8 mouse cellular contexts compared by ENCODE assay signal in the genomic region with DNA sequence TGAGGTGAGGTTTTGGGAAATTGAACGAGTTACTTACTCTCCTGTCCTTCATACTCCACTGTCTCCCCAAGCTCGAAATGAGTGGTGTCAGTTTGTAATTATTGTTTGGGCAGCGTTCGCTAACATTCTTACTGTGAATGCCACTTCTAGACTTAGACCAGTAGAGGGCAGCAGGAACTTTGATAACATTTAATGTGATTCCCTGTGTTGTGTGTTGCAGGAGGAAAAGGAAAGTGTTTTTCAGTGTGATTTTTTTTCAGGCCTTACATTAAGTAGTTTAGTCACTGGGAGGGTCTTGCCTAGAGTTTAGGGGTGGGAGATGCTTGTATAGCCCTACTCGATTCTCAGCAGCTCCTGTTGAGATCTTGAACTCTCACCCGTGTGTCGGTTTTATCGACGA. TPM values are rescaled to one million over a fixed set of nuclear protein-coding genes. Genes with fewer than 3 reads are reported as not detected.
DNase-seq lines count a peak whose midpoint lies in the region; ATAC-seq lines count a peak whose summit lies in the region.

No protein-coding gene starts in this region.

- no peaks in the 10 kb centered on the region for H3K36me3 ChIP-seq in heart, embryonic 12.5 days
- H3K36me3 ChIP-seq in limb, embryonic 11.5 days (ENCODE audit: control insufficient read depth, insufficient read depth, low read length) = no peaks in the 10 kb centered on the region
- no peaks in the 10 kb centered on the region for H3K36me3 ChIP-seq in neural tube, embryonic 15.5 days

- ATAC-seq in heart, embryonic 12.5 days (ENCODE audit: insufficient number of reproducible peaks, low FRiP score) = no peak
- no peak for ATAC-seq in limb, embryonic 11.5 days (ENCODE audit: insufficient number of reproducible peaks, low FRiP score, low TSS enrichment, low read depth)
- ATAC-seq in neural tube, embryonic 15.5 days (ENCODE audit: low FRiP score) = peak; percentile 74

- H3K4me3 ChIP-seq in heart, embryonic 12.5 days = no peak overlapping the region
- H3K4me3 ChIP-seq in limb, embryonic 11.5 days (ENCODE audit: low read depth, low read length) = no peak overlapping the region
- H3K4me3 ChIP-seq in neural tube, embryonic 15.5 days (replicated peaks) = no peak overlapping the region

- H3K4me2 ChIP-seq in heart, embryonic 12.5 days = no peak overlapping the region
- no peak overlapping the region for H3K4me2 ChIP-seq in limb, embryonic 11.5 days (ENCODE audit: low read depth, severe bottlenecking)
- no peak overlapping the region for H3K4me2 ChIP-seq in neural tube, embryonic 15.5 days

- peaks cover 50% of the 10 kb centered on the region for H3K4me1 ChIP-seq in heart, embryonic 12.5 days (replicated peaks)
- peaks cover 3% of the 10 kb centered on the region; the same call in 1 of the 2 replicates for H3K4me1 ChIP-seq in limb, embryonic 11.5 days (ENCODE audit: control insufficient read depth, insufficient read depth, low read length)
- peaks cover 3% of the 10 kb centered on the region; the same call in 1 of the 2 replicates for H3K4me1 ChIP-seq in neural tube, embryonic 15.5 days

- WGBS in heart, embryonic 12.5 days = 39% methylated on average over 9 of the region's 9 CpGs
- WGBS in limb, embryonic 11.5 days = 47% methylated on average over 9 of the region's 9 CpGs
- 49% methylated on average over 9 of the region's 9 CpGs for WGBS in neural tube, embryonic 15.5 days

- H3K9me3 ChIP-seq in heart, embryonic 12.5 days (replicated peaks) = no peaks in the 10 kb centered on the region
- no peaks in the 10 kb centered on the region for H3K9me3 ChIP-seq in limb, embryonic 11.5 days (ENCODE audit: control insufficient read depth, low read length)
- H3K9me3 ChIP-seq in neural tube, embryonic 15.5 days (replicated peaks) = no peaks in the 10 kb centered on the region

- no peak overlapping the region; the same call in 1 of the 2 replicates for H3K27ac ChIP-seq in heart, embryonic 12.5 days (ENCODE audit: poor library complexity, severe bottlenecking)
- H3K27ac ChIP-seq in limb, embryonic 11.5 days (replicated peaks; ENCODE audit: low read depth, low read length) = no peak overlapping the region
- H3K27ac ChIP-seq in neural tube, embryonic 15.5 days (replicated peaks) = no peak overlapping the region

- H3K9ac ChIP-seq in heart, embryonic 12.5 days = peak overlapping the region; percentile 52; the same call in 1 of the 2 replicates
- H3K9ac ChIP-seq in limb, embryonic 11.5 days (ENCODE audit: low read length) = no peak overlapping the region
- no peak overlapping the region for H3K9ac ChIP-seq in neural tube, embryonic 15.5 days (replicated peaks)

- H3K27me3 ChIP-seq in heart, embryonic 12.5 days (replicated peaks) = no peaks in the 10 kb centered on the region
- no peaks in the 10 kb centered on the region for H3K27me3 ChIP-seq in limb, embryonic 11.5 days (ENCODE audit: control insufficient read depth, insufficient read depth, low read length)
- 0 out of 2 replicates have a peak, but pooled peaks cover 3% of the 10 kb centered on the region for H3K27me3 ChIP-seq in neural tube, embryonic 15.5 days (replicated peaks)

- peak; percentile 60 to 79 for DNase-seq in heart, adult 18-20 months
- no peak for DNase-seq in heart, adult 11 months
- DNase-seq in A20 (ENCODE audit: low read depth, low spot score) (peak; percentile 61), adipocyte (ENCODE audit: low spot score) (peak; percentile 88)
- DNase-seq in limb, embryonic 11.5 days (ENCODE audit: low spot score) = peak; percentile 34
- DNase-seq in urinary bladder, adult 18-20 months (ENCODE audit: low spot score in 2 of 2) = no peak

RNA-seq across cellular contexts. Expression of gene Art4, which starts 3.5 kb away (rescaled TPM):
- total RNA-seq in heart, adult 18-20 months (2021) = 10 to 100 TPM; 18.7 to 21.8 TPM
- 21.8 and 22.5 TPM in 2 replicates for polyA plus RNA-seq in heart, embryonic 12.5 days (2016; fragmentation: Nextera tagmentation; extraction: Ambion mirVana)
- 1.2 and 2.3 TPM in 2 replicates for polyA plus RNA-seq in limb, embryonic 11.5 days (2014; fragmentation: Nextera tagmentation; extraction: Ambion mirVana)
- polyA plus RNA-seq in neural tube, embryonic 15.5 days (2015; fragmentation: Nextera tagmentation; extraction: Ambion mirVana) = 0.23 and 2.3 TPM in 2 replicates

RNA-seq across cellular contexts. Expression of gene Mgp, which starts 14.6 kb away (rescaled TPM):
- 100 to 1,000 TPM; 301 to 402 TPM for total RNA-seq in heart, adult 18-20 months (2021)
- polyA plus RNA-seq in heart, embryonic 12.5 days (2016; fragmentation: Nextera tagmentation; extraction: Ambion mirVana) = 139 TPM in 2 replicates
- 10.4 and 14.1 TPM in 2 replicates for polyA plus RNA-seq in limb, embryonic 11.5 days (2014; fragmentation: Nextera tagmentation; extraction: Ambion mirVana)
- 28.4 and 40.1 TPM in 2 replicates for polyA plus RNA-seq in neural tube, embryonic 15.5 days (2015; fragmentation: Nextera tagmentation; extraction: Ambion mirVana)

RNA-seq across cellular contexts. Expression of gene Smco3, which starts 25.8 kb away (rescaled TPM):
- total RNA-seq in heart, adult 18-20 months (2021) = not detected
- polyA plus RNA-seq in heart, embryonic 12.5 days (2016; fragmentation: Nextera tagmentation; extraction: Ambion mirVana) = not detected in 2 replicates
- polyA plus RNA-seq in limb, embryonic 11.5 days (2014; fragmentation: Nextera tagmentation; extraction: Ambion mirVana) = not detected in 2 replicates
- polyA plus RNA-seq in neural tube, embryonic 15.5 days (2015; fragmentation: Nextera tagmentation; extraction: Ambion mirVana) = 2.5 and 3.0 TPM in 2 replicates

RNA-seq across cellular contexts. Expression of gene Wbp11, which starts 33.0 kb away (rescaled TPM):
- 10 to 100 TPM; 53.4 to 64.0 TPM for total RNA-seq in heart, adult 18-20 months (2021)
- 90.5 and 91.8 TPM in 2 replicates for polyA plus RNA-seq in heart, embryonic 12.5 days (2016; fragmentation: Nextera tagmentation; extraction: Ambion mirVana)
- polyA plus RNA-seq in limb, embryonic 11.5 days (2014; fragmentation: Nextera tagmentation; extraction: Ambion mirVana) = 169 and 183 TPM in 2 replicates
- polyA plus RNA-seq in neural tube, embryonic 15.5 days (2015; fragmentation: Nextera tagmentation; extraction: Ambion mirVana) = 71.1 and 80.0 TPM in 2 replicates

RNA-seq across cellular contexts. Expression of gene BC049715, which starts 33.6 kb away (rescaled TPM):
- 1 to 10 TPM in 1 of 2 experiments, under 1 TPM in 1; 0.80 to 1.1 TPM for total RNA-seq in heart, adult 18-20 months (2021)
- 1.5 and 2.0 TPM in 2 replicates for polyA plus RNA-seq in heart, embryonic 12.5 days (2016; fragmentation: Nextera tagmentation; extraction: Ambion mirVana)
- polyA plus RNA-seq in limb, embryonic 11.5 days (2014; fragmentation: Nextera tagmentation; extraction: Ambion mirVana) = 1.8 and 2.7 TPM in 2 replicates
- 1.5 and 2.8 TPM in 2 replicates for polyA plus RNA-seq in neural tube, embryonic 15.5 days (2015; fragmentation: Nextera tagmentation; extraction: Ambion mirVana)

Comparison
In these comparisons a context has a peak if more than half of its experiments do, and no peak if none do; other contexts are left out.
1. DNase-seq: peak in heart, adult 18-20 months (2 of 2), A20 (single experiment), adipocyte (single experiment) and limb, embryonic 11.5 days (single experiment); none in heart, adult 11 months (single experiment) and urinary bladder, adult 18-20 months (0 of 2).